Mouse (Mus musculus) embryonic fibroblast, embryonic 13.5 days (primary cell): ENCODE measurements around the gene Olfr666. TPM values are rescaled to one million over a fixed set of nuclear protein-coding genes. Genes with fewer than 3 reads are reported as not detected.
"Not testable (repeated sequence)": the region's sequence is repeated elsewhere in the genome, so short reads cannot be mapped to it uniquely, and the experiment has no call there.

ENCODE experiments used
- H3K27ac ChIP-seq: 2 replicates; pipeline ENCODE4 v1.5.1; 2012; ENCODE audit warnings: low read length, control low read depth, inconsistent platforms; ENCODE audit not compliant: insufficient read depth
- H3K4me1 ChIP-seq: 2 replicates; pipeline ENCODE4 v1.6.1; 2011; ENCODE audit warnings: low read length; ENCODE audit not compliant: control insufficient read depth, insufficient read depth
- H3K4me3 ChIP-seq: 2 replicates; pipeline ENCODE4 v1.5.1; 2011; ENCODE audit warnings: mild to moderate bottlenecking, control low read depth, low read length; ENCODE audit not compliant: insufficient read depth
- CTCF ChIP-seq: IDR thresholded peaks from 2 replicates; pipeline ENCODE4 v1.5.1; 2011; ENCODE audit warnings: mild to moderate bottlenecking, control low read depth, low read length, moderate library complexity, borderline replicate concordance; ENCODE audit not compliant: insufficient read depth
- POLR2A ChIP-seq: IDR thresholded peaks from 2 replicates; pipeline ENCODE4 v1.6.1; 2011; ENCODE audit warnings: low read depth, mild to moderate bottlenecking, control low read depth, low read length, moderate library complexity
- polyA plus RNA-seq: library from polyadenylated mRNA; stranded (reverse); fragments of >200 nt; gene quantifications from 2 replicates; pipeline ENCODE4 v1.2.4, GENCODE M21; 2011; ENCODE audit warnings: low read depth; ENCODE audit not compliant: missing spikeins, insufficient read length

The Olfr666 gene
- polyA plus RNA-seq = not detected in 2 replicates

GRCm38 (mm10) chr7:104895852-104896251 is at the start of gene Olfr666:
Gene Olfr666 (minus strand): TSS chr7:104895952.
- H3K27ac ChIP-seq = no peak within 1 kb of the TSS
- no peak within 1 kb of the TSS for H3K4me3 ChIP-seq
- TF ChIP-seq POLR2A (no peak), CTCF (no peak)
- H3K4me1 ChIP-seq = no peaks in the 10 kb centered on the region

- H3K4me1 ChIP-seq = no peaks in the 10 kb centered on the region
- no peak within 1 kb of the TSS for H3K4me3 ChIP-seq
- H3K27ac ChIP-seq = no peak within 1 kb of the TSS
- TF ChIP-seq POLR2A (no peak), CTCF (no peak)
Observed at GRCm38 (mm10) chr7:104933940-104934339, 38.2 kb upstream of the Olfr666 start, which contains the start of gene Olfr669. Gene Olfr669 (plus strand): TSS chr7:104934240.

GRCm38 (mm10) chr7:104927957-104928356 is 32.2 kb upstream of the Olfr666 start, which contains the start of gene Olfr668:
Gene Olfr668 (minus strand): TSS chr7:104928057.
- no peak within 1 kb of the TSS for H3K27ac ChIP-seq
- H3K4me1 ChIP-seq = no peaks in the 10 kb centered on the region
- TF ChIP-seq CTCF (no peak), POLR2A (no peak)
- no peak within 1 kb of the TSS for H3K4me3 ChIP-seq

- H3K27ac ChIP-seq = no peak within 1 kb of the TSS
- H3K4me3 ChIP-seq = no peak within 1 kb of the TSS
- H3K4me1 ChIP-seq = no peaks in the 10 kb centered on the region
- no peak for TF ChIP-seq POLR2A
- TF ChIP-seq CTCF = no peak
Observed at GRCm38 (mm10) chr7:104921382-104921781, 25.6 kb upstream of the Olfr666 start, which contains the start of gene Olfr667. Gene Olfr667 (minus strand): TSS chr7:104921482.

GRCm38 (mm10) chr7:104877731-104878130 is 18.0 kb downstream of the Olfr666 start, which contains the start of gene Olfr665:
Gene Olfr665 (plus strand): TSS chr7:104878031.
- Histone ChIP-seq H3K27ac (no peak within 1 kb of the TSS), H3K4me1 (no peaks in the 10 kb centered on the region), H3K4me3 (no peak within 1 kb of the TSS)
- TF ChIP-seq CTCF = no peak
- TF ChIP-seq POLR2A = no peak

- Histone ChIP-seq H3K27ac (no peak overlapping the region), H3K4me1 (no peaks in the 10 kb centered on the region), H3K4me3 (no peak overlapping the region)
- no peak for TF ChIP-seq POLR2A
- TF ChIP-seq CTCF = no peak
Observed at GRCm38 (mm10) chr7:104861381-104861780, 34.4 kb downstream of the Olfr666 start.

- Histone ChIP-seq H3K4me3 (no peak overlapping the region), H3K27ac (no peak overlapping the region), H3K4me1 (no peaks in the 10 kb centered on the region)
- no peak for TF ChIP-seq CTCF
- no peak for TF ChIP-seq POLR2A
Observed at GRCm38 (mm10) chr7:104857683-104858082, 38.1 kb downstream of the Olfr666 start.

- H3K4me1 ChIP-seq, H3K4me3 ChIP-seq, H3K27ac ChIP-seq: not testable (repeated sequence)
Observed at GRCm38 (mm10) chr7:104856709-104857108, 39.0 kb downstream of the Olfr666 start, which contains the start of gene Usp17la. Gene Usp17la (plus strand): TSS chr7:104857009.

- TF ChIP-seq POLR2A (no peak), CTCF (no peak)
- Histone ChIP-seq H3K27ac (no peak overlapping the region), H3K4me1 (no peaks in the 10 kb centered on the region), H3K4me3 (no peak overlapping the region)
Observed at GRCm38 (mm10) chr7:104855248-104855750, 40.5 kb downstream of the Olfr666 start.

GRCm38 (mm10) chr7:104851546-104851945 is 44.2 kb downstream of the Olfr666 start:
- H3K27ac ChIP-seq, H3K4me3 ChIP-seq, H3K4me1 ChIP-seq: not testable (repeated sequence)
